Mouse (Mus musculus) heart, embryonic 13.5 days (tissue): ENCODE measurements around the gene Mgmt. TPM values are rescaled to one million over a fixed set of nuclear protein-coding genes. Genes with fewer than 3 reads are reported as not detected.

Source experiments
- ATAC-seq: fragments of 200-750 bp; cut with Nextera tagmentation; 2 replicates; pipeline ENCODE4 v1.8.0; 2017; ENCODE audit warnings: moderate TSS enrichment; ENCODE audit not compliant: insufficient number of reproducible peaks, low FRiP score, low TSS enrichment; ENCODE audit errors: extremely low read depth
- H3K27ac ChIP-seq: fragments of 300-500 bp; sonication (generic); replicated peaks from 2 replicates; pipeline ENCODE4 v1.5.1; 2015; ENCODE audit warnings: moderate library complexity, mild to moderate bottlenecking, inconsistent platforms
- H3K27me3 ChIP-seq: fragments of 300-500 bp; sonication (generic); replicated peaks from 2 replicates; pipeline ENCODE4 v1.6.1; 2015; ENCODE audit warnings: mild to moderate bottlenecking, inconsistent platforms
- H3K36me3 ChIP-seq: fragments of 300-500 bp; sonication (generic); 2 replicates; pipeline ENCODE4 v1.6.1; 2015; ENCODE audit warnings: mild to moderate bottlenecking, inconsistent platforms
- H3K4me1 ChIP-seq: fragments of 300-500 bp; sonication (generic); 2 replicates; pipeline ENCODE4 v1.6.1; 2015; ENCODE audit warnings: inconsistent platforms
- H3K4me2 ChIP-seq: fragments of 300-500 bp; sonication (generic); 2 replicates; pipeline ENCODE4 v1.6.1; 2015; ENCODE audit warnings: inconsistent platforms, mild to moderate bottlenecking, moderate library complexity
- H3K4me3 ChIP-seq: fragments of 300-500 bp; sonication (generic); 2 replicates; pipeline ENCODE4 v1.5.1; 2015; ENCODE audit warnings: moderate library complexity, mild to moderate bottlenecking, inconsistent platforms
- H3K9ac ChIP-seq: fragments of 300-500 bp; sonication (generic); 2 replicates; pipeline ENCODE4 v1.6.1; 2015; ENCODE audit warnings: inconsistent platforms, mild to moderate bottlenecking, moderate library complexity
- H3K9me3 ChIP-seq: fragments of 300-500 bp; sonication (generic); 2 replicates; pipeline ENCODE4 v1.6.1; 2016; ENCODE audit warnings: inconsistent platforms
- WGBS: fragments of 180-500 bp; shearing (Covaris S2); methylation state at CpG from one replicate; pipeline ENCODE4 v1.1.7; 2015; ENCODE audit warnings: mixed read lengths; 5-methylcytosine and 5-hydroxymethylcytosine counted together
- polyA plus RNA-seq: library from polyadenylated mRNA; unstranded; fragments of >200 nt; fragmentation: Nextera tagmentation; extraction: Ambion mirVana; gene quantifications from 2 replicates; pipeline ENCODE4 v1.2.1, GENCODE M21; 2015

Mgmt gene
- polyA plus RNA-seq, 1 experiment from 2014 or later, result 3.9 TPM

DNA sequence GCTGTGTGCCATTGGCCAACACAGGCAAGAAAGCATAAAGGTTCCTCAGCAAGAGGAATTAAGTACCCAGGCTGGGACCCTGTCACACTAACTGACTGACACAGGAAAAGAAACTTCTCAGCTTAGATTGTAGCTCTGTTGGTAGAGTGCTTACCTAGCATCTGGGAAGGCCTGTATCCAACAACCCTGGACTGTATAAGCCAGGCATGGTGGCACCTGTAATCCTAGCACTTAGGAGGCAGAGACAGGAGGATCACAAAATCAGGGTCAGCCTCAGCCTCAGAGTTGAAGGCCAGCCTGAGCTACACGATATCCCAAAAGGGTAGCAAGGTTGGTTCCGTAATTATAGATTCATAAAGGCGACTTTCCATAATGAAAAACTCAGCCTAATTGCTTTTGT lies 140.6 kb downstream of the Mgmt start:
- H3K36me3 ChIP-seq, result no peaks in the 10 kb centered on the region
- H3K27ac ChIP-seq, result no peak overlapping the region
- H3K4me2 ChIP-seq, result no peak overlapping the region
- H3K4me3 ChIP-seq, result no peak overlapping the region
- H3K9ac ChIP-seq, result no peak overlapping the region
- ATAC-seq, result no peak
- no peaks in the 10 kb centered on the region for H3K27me3 ChIP-seq
- H3K4me1 ChIP-seq, result no peaks in the 10 kb centered on the region
- peaks cover 13% of the 10 kb centered on the region for H3K9me3 ChIP-seq
- 95% methylated on average over 3 of the region's 3 CpGs for WGBS

DNA sequence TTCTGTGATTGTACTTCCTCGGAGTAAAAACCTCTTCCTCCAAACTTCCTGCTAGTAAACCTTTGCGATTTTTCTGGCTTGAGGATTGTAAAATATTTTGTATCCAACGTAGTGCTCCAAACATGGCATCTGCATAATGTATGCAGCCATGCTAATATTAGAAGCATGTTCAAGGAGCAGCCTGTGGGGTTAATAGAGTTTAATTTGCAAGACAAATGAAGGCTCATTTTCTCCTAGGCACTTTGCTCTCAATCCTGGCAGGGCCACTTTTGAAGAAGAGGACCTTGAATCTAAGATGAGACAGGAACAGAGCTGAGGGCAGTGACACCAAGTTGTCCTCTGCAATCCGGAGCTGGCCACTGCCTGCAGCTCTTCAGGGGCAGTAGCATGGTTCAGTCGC lies 141.5 kb downstream of the Mgmt start:
- H3K36me3 ChIP-seq, result no peaks in the 10 kb centered on the region
- H3K4me2 ChIP-seq, result no peak overlapping the region
- no peak overlapping the region for H3K4me3 ChIP-seq
- no peak overlapping the region for H3K27ac ChIP-seq
- no peak overlapping the region for H3K9ac ChIP-seq
- peaks cover 7% of the 10 kb centered on the region for H3K9me3 ChIP-seq
- WGBS, result 63% methylated on average over 5 of the region's 5 CpGs
- no peak for ATAC-seq
- H3K27me3 ChIP-seq, result no peaks in the 10 kb centered on the region
- H3K4me1 ChIP-seq, result peaks cover 6% of the 10 kb centered on the region

- H3K4me3 ChIP-seq, result no peak overlapping the region
- ATAC-seq, result no peak
- no peak overlapping the region for H3K27ac ChIP-seq
- WGBS, result 75% methylated on average over 4 of the region's 4 CpGs
- H3K9ac ChIP-seq, result no peak overlapping the region
- H3K9me3 ChIP-seq, result peaks cover 7% of the 10 kb centered on the region
- no peak overlapping the region for H3K4me2 ChIP-seq
- H3K4me1 ChIP-seq, result peaks cover 8% of the 10 kb centered on the region
- H3K36me3 ChIP-seq, result no peaks in the 10 kb centered on the region
- peaks cover 3% of the 10 kb centered on the region; the same call in 1 of the 2 replicates for H3K27me3 ChIP-seq
Measured at GRCm38 (mm10) chr7:137037471-137037870, 143.1 kb downstream of the Mgmt start.

- no peak overlapping the region for H3K9ac ChIP-seq
Measured at GRCm38 (mm10) chr7:137037872-137038271, 143.5 kb downstream of the Mgmt start.

GRCm38 (mm10) chr7:137038311-137038945 lies 144.0 kb downstream of the Mgmt start:
- Histone ChIP-seq H3K27ac (no peak overlapping the region), H3K4me2 (no peak overlapping the region), H3K36me3 (no peaks in the 10 kb centered on the region), H3K4me3 (no peak overlapping the region), H3K4me1 (peaks cover 8% of the 10 kb centered on the region), H3K9ac (no peak overlapping the region), H3K9me3 (peaks cover 7% of the 10 kb centered on the region), H3K27me3 (peaks cover 5% of the 10 kb centered on the region; the same call in 1 of the 2 replicates)
- ATAC-seq, result no peak
- WGBS, result 67% methylated on average over 10 of the region's 10 CpGs

More at GRCm38 (mm10) chr7:137037872-137038271, 143.5 kb downstream of the Mgmt start:
- Histone ChIP-seq H3K27me3 (peaks cover 5% of the 10 kb centered on the region; the same call in 1 of the 2 replicates), H3K4me2 (no peak overlapping the region), H3K36me3 (no peaks in the 10 kb centered on the region), H3K27ac (no peak overlapping the region), H3K4me1 (peaks cover 8% of the 10 kb centered on the region), H3K9me3 (peaks cover 7% of the 10 kb centered on the region), H3K4me3 (no peak overlapping the region)
- 67% methylated on average over 5 of the region's 5 CpGs for WGBS
- ATAC-seq, result no peak

DNA sequence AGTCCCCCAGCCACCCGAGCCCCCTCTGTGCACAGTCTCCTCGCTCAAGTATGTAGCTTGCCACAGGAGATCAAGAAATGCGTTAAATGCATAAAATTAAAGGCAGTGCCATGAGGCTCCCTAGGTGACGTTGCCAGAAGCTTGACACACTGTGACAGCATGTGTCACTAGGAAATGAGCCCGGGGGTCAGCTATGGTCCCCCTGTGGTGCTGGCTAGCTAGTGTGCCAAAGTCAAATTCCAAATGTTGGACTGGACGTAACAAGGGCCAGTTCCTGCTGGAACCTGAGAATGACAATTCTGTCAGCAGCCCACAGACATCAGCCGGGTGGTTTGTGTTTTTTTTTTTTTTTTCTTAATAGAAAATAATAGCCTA lies 144.5 kb downstream of the Mgmt start:
- peaks cover 5% of the 10 kb centered on the region; the same call in 1 of the 2 replicates for H3K27me3 ChIP-seq
- H3K9me3 ChIP-seq, result peaks cover 6% of the 10 kb centered on the region
- H3K9ac ChIP-seq, result no peak overlapping the region
- WGBS, result 63% methylated on average over 7 of the region's 7 CpGs
- H3K4me3 ChIP-seq, result no peak overlapping the region
- H3K36me3 ChIP-seq, result no peaks in the 10 kb centered on the region
- ATAC-seq, result no peak
- H3K4me1 ChIP-seq, result peaks cover 8% of the 10 kb centered on the region
- no peak overlapping the region for H3K27ac ChIP-seq
- H3K4me2 ChIP-seq, result no peak overlapping the region

- peaks cover 11% of the 10 kb centered on the region; the same call in 1 of the 2 replicates for H3K27me3 ChIP-seq
- WGBS, result 44% methylated on average over 8 of the region's 8 CpGs
- ATAC-seq, result no peak
- H3K9me3 ChIP-seq, result no peaks in the 10 kb centered on the region
- no peak overlapping the region for H3K27ac ChIP-seq
- H3K36me3 ChIP-seq, result no peaks in the 10 kb centered on the region
- peaks cover 8% of the 10 kb centered on the region for H3K4me1 ChIP-seq
- H3K4me3 ChIP-seq, result no peak overlapping the region
- no peak overlapping the region for H3K9ac ChIP-seq
- H3K4me2 ChIP-seq, result no peak overlapping the region
Measured at GRCm38 (mm10) chr7:137040646-137041045, 146.2 kb downstream of the Mgmt start.

DNA sequence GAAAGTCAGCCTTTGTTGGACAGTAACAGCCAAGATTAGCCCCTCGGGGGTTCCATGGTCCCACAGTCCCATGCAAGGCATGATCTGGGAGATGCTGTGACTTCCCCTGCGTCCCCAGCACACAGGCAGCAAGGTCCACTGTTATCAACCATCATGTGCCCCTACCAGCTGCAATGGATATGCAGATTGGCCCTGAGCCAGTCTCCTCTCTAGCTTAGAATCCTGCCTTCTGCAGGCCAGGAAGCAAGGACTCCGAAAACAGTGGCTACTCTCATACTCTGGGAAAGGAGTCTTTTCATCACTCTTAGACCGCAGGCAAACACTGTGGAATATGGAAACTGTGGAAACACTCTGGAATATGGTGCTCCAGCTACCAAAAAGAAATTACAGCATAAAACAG lies 152.5 kb downstream of the Mgmt start:
- WGBS, result 57% methylated on average over 4 of the region's 4 CpGs
- H3K27me3 ChIP-seq, result peaks cover 11% of the 10 kb centered on the region; the same call in 1 of the 2 replicates
- ATAC-seq, result no peak
- H3K36me3 ChIP-seq, result no peaks in the 10 kb centered on the region
- peaks cover 16% of the 10 kb centered on the region for H3K4me1 ChIP-seq
- no peak overlapping the region for H3K4me2 ChIP-seq
- no peak overlapping the region for H3K9ac ChIP-seq
- H3K4me3 ChIP-seq, result no peak overlapping the region
- H3K9me3 ChIP-seq, result no peaks in the 10 kb centered on the region
- no peak overlapping the region for H3K27ac ChIP-seq

GRCm38 (mm10) chr7:137048086-137048922 lies 153.9 kb downstream of the Mgmt start:
- H3K27me3 ChIP-seq, result peaks cover 5% of the 10 kb centered on the region; the same call in 1 of the 2 replicates
- no peak overlapping the region for H3K4me2 ChIP-seq
- H3K9ac ChIP-seq, result no peak overlapping the region
- ATAC-seq, result no peak
- H3K4me3 ChIP-seq, result no peak overlapping the region
- H3K4me1 ChIP-seq, result peaks cover 16% of the 10 kb centered on the region
- no peaks in the 10 kb centered on the region for H3K36me3 ChIP-seq
- 61% methylated on average over 8 of the region's 8 CpGs for WGBS
- no peaks in the 10 kb centered on the region for H3K9me3 ChIP-seq
- H3K27ac ChIP-seq, result 0 out of 2 replicates have a peak overlapping the region, but pooled peaks have one; percentile 20

- Histone ChIP-seq H3K27ac (no peak overlapping the region), H3K4me2 (no peak overlapping the region), H3K27me3 (no peaks in the 10 kb centered on the region), H3K9me3 (no peaks in the 10 kb centered on the region), H3K4me1 (peaks cover 11% of the 10 kb centered on the region), H3K36me3 (no peaks in the 10 kb centered on the region), H3K4me3 (no peak overlapping the region), H3K9ac (no peak overlapping the region)
- WGBS, result 70% methylated on average over 5 of the region's 5 CpGs
- no peak for ATAC-seq
Measured at GRCm38 (mm10) chr7:137054343-137054742, 159.9 kb downstream of the Mgmt start.

DNA sequence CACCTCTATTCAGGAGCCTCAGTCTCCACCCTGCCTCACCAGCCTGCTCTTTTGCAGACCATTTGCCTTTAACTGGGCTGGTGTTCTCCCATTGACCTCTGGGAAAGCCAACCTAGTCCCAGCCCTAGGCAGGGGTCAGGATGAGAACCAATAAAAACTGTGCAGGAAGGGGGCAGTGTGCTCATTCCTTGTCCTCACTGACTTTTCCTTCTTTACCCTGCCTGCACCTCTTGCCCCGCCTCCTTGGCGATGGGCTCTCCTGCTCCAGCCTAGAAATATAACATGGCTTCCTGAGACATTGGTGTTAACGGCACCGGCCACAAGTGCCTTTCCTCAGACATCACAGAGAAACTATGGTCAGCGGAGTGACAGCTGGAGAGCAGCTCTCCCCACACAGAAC lies 161.7 kb downstream of the Mgmt start:
- Histone ChIP-seq H3K4me3 (no peak overlapping the region), H3K9me3 (no peaks in the 10 kb centered on the region), H3K4me2 (no peak overlapping the region), H3K4me1 (peaks cover 11% of the 10 kb centered on the region), H3K9ac (no peak overlapping the region), H3K36me3 (no peaks in the 10 kb centered on the region), H3K27me3 (no peaks in the 10 kb centered on the region), H3K27ac (no peak overlapping the region)
- ATAC-seq, result no peak
- 53% methylated on average over 5 of the region's 5 CpGs for WGBS
